Mouse (Mus musculus): ENCODE data around the gene Gm20837. TPM values are rescaled to one million over a fixed set of nuclear protein-coding genes. Genes with fewer than 3 reads are reported as not detected.
"Not testable (repeated sequence)": the region's sequence is repeated elsewhere in the genome, so short reads cannot be mapped to it uniquely, and the experiment has no call there.

Gm20837 gene
- not detected in 2 replicates for polyA plus RNA-seq (2012; rRNA removed)
- polyA plus RNA-seq (2014; fragmentation: Nextera tagmentation; extraction: Ambion mirVana) = not detected in 2 replicates

DNA sequence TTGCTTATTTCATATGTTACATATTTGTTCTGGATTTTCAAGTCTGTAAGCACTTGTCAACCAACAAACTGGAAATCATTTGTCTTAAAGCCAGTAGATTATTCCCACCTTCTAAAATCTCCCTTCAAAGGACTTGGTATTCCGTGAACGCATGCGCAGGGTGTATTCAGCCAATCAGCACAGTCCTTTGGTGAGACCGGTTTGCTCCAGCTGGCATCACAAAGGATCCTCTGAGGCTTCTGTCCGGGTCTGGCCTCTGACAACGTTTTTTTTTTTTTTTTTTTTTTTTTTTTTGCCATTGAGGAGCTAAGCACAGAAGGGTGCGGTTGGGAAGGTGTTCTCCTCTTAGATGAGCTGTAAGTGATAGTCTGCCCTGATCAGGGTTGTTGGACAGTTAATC, at the start of gene Gm20837:
Gene Gm20837, plus strand, starts transcription at position 301 of the 400 bp plus-strand sequence.
- not testable (repeated sequence) for ATAC-seq (ENCODE audit: low FRiP score, low read depth); H3K4me2 ChIP-seq (replicated peaks; ENCODE audit: low read depth, low read length, severe bottlenecking); H3K4me1 ChIP-seq (ENCODE audit: control insufficient read depth, insufficient read depth, low read length); DNase-seq (ENCODE audit: low spot score); H3K27me3 ChIP-seq (ENCODE audit: control insufficient read depth, insufficient read depth, low read length); H3K9ac ChIP-seq (ENCODE audit: low read depth, low read length, severe bottlenecking); H3K9me3 ChIP-seq (ENCODE audit: control insufficient read depth, low read length); H3K4me3 ChIP-seq (replicated peaks; ENCODE audit: low read length); H3K27ac ChIP-seq (replicated peaks; ENCODE audit: low read depth, low read length); H3K36me3 ChIP-seq (ENCODE audit: control insufficient read depth, insufficient read depth, low read length)
- WGBS = no CpG with 5 or more reads among the region's 7 CpGs
